Mouse (Mus musculus): ENCODE measurements around the gene Tfam. TPM values are rescaled to one million over a fixed set of nuclear protein-coding genes. Genes with fewer than 3 reads are reported as not detected.

Tfam gene
- polyA plus RNA-seq, 1 experiment, result 7.4 TPM

- under 1% methylated on average over 68 of the region's 68 CpGs for WGBS
- DNase-seq (ENCODE audit: low read depth, low spot score), result peak; percentile 70
These were observed 402 bp downstream of the Tfam start for GRCm38 (mm10) chr10:71237516-71238239.

- 97% methylated on average over 8 of the region's 8 CpGs for WGBS
- no peak for DNase-seq (ENCODE audit: low read depth, low spot score)
These were observed 4.0 kb downstream of the Tfam start for GRCm38 (mm10) chr10:71234071-71234470.

GRCm38 (mm10) chr10:71225894-71226293, 12.2 kb downstream of the Tfam start:
- peak; percentile 18 for DNase-seq (ENCODE audit: low read depth, low spot score)
- 38% methylated on average over 7 of the region's 7 CpGs for WGBS

- WGBS, result 92% methylated on average over 5 of the region's 5 CpGs
- DNase-seq (ENCODE audit: low read depth, low spot score), result no peak
These were observed 15.0 kb downstream of the Tfam start for GRCm38 (mm10) chr10:71223101-71223500.

GRCm38 (mm10) chr10:71222639-71223038, 15.4 kb downstream of the Tfam start:
- WGBS, result 86% methylated on average over 2 of the region's 2 CpGs

GRCm38 (mm10) chr10:71218228-71218892, 19.7 kb downstream of the Tfam start:
- no peak for DNase-seq (ENCODE audit: low read depth, low spot score)
- 18% methylated on average over 8 of the region's 8 CpGs for WGBS

More at GRCm38 (mm10) chr10:71222639-71223038, 15.4 kb downstream of the Tfam start:
- no peak for DNase-seq (ENCODE audit: low read depth, low spot score)

GRCm38 (mm10) chr10:71215996-71216395, 22.1 kb downstream of the Tfam start:
- DNase-seq (ENCODE audit: low read depth, low spot score), result no peak
- 74% methylated on average over 9 of the region's 9 CpGs for WGBS

- WGBS, result 98% methylated on average over 2 of the region's 2 CpGs
- DNase-seq (ENCODE audit: low read depth, low spot score), result no peak
These were observed 36.6 kb downstream of the Tfam start for GRCm38 (mm10) chr10:71201512-71201911.

GRCm38 (mm10) chr10:71200964-71201363, 37.1 kb downstream of the Tfam start:
- WGBS, result 65% methylated on average over 5 of the region's 5 CpGs
- no peak for DNase-seq (ENCODE audit: low read depth, low spot score)

- WGBS, result 75% methylated on average over 8 of the region's 8 CpGs
- DNase-seq (ENCODE audit: low read depth, low spot score), result no peak
These were observed 39.4 kb downstream of the Tfam start for GRCm38 (mm10) chr10:71198676-71199075.

GRCm38 (mm10) chr10:71197036-71197785, 40.9 kb downstream of the Tfam start:
- WGBS, result 23% methylated on average over 14 of the region's 14 CpGs
- DNase-seq (ENCODE audit: low read depth, low spot score), result no peak

GRCm38 (mm10) chr10:71195501-71195900, 42.6 kb downstream of the Tfam start:
- no peak for DNase-seq (ENCODE audit: low read depth, low spot score)

GRCm38 (mm10) chr10:71194713-71195112, 43.4 kb downstream of the Tfam start:
- no peak for DNase-seq (ENCODE audit: low read depth, low spot score)
- 72% methylated on average over 7 of the region's 7 CpGs for WGBS

More at GRCm38 (mm10) chr10:71195501-71195900, 42.6 kb downstream of the Tfam start:
- WGBS, result 37% methylated on average over 9 of the region's 9 CpGs

GRCm38 (mm10) chr10:71193319-71193718, 44.8 kb downstream of the Tfam start:
- no peak for DNase-seq (ENCODE audit: low read depth, low spot score)
- 57% methylated on average over 7 of the region's 7 CpGs for WGBS

GRCm38 (mm10) chr10:71192886-71193285, 45.2 kb downstream of the Tfam start:
- DNase-seq (ENCODE audit: low read depth, low spot score), result no peak
- WGBS, result 63% methylated on average over 11 of the region's 11 CpGs

- DNase-seq (ENCODE audit: low read depth, low spot score), result no peak
- WGBS, result 90% methylated on average over 4 of the region's 4 CpGs
These were observed 49.4 kb downstream of the Tfam start for GRCm38 (mm10) chr10:71188681-71189080.

GRCm38 (mm10) chr10:71185059-71185458, 53.0 kb downstream of the Tfam start:
- 42% methylated on average over 7 of the region's 7 CpGs for WGBS
- no peak for DNase-seq (ENCODE audit: low read depth, low spot score)

GRCm38 (mm10) chr10:71183339-71184031, 54.6 kb downstream of the Tfam start:
- 21% methylated on average over 7 of the region's 7 CpGs for WGBS
- DNase-seq (ENCODE audit: low read depth, low spot score), result no peak

GRCm38 (mm10) chr10:71181931-71182330, 56.1 kb downstream of the Tfam start:
- no peak for DNase-seq (ENCODE audit: low read depth, low spot score)
- 78% methylated on average over 4 of the region's 4 CpGs for WGBS

GRCm38 (mm10) chr10:71181091-71181490, 57.0 kb downstream of the Tfam start:
- DNase-seq (ENCODE audit: low read depth, low spot score), result no peak

More at GRCm38 (mm10) chr10:71181091-71181490, 57.0 kb downstream of the Tfam start:
- 85% methylated on average over 2 of the region's 2 CpGs for WGBS

All from large intestine, adult 2 months (tissue).